Mouse (Mus musculus) cerebellum, adult 9-11 months (tissue): ENCODE data around the gene Usp20.

Experiments used
- DNase-seq: peaks from one replicate; pipeline ENCODE4 v3.0.0; 2022

The Usp20 gene

GRCm38 (mm10) chr2:31043856-31044255 lies 61.8 kb downstream of the Usp20 start:
- no peak for DNase-seq

- no peak for DNase-seq
These were observed 66.0 kb downstream of the Usp20 start for GRCm38 (mm10) chr2:31048037-31048436.

- DNase-seq, result no peak
These were observed 70.4 kb downstream of the Usp20 start for GRCm38 (mm10) chr2:31052441-31052840.

- DNase-seq, result no peak
These were observed 71.3 kb downstream of the Usp20 start for GRCm38 (mm10) chr2:31053426-31053825.

- DNase-seq, result no peak
These were observed 71.8 kb downstream of the Usp20 start for GRCm38 (mm10) chr2:31053851-31054340.

GRCm38 (mm10) chr2:31056070-31056469 lies 74.0 kb downstream of the Usp20 start:
- DNase-seq, result no peak

GRCm38 (mm10) chr2:31057549-31058177 lies 75.6 kb downstream of the Usp20 start:
- peak; percentile 84 for DNase-seq

GRCm38 (mm10) chr2:31058443-31058842 lies 76.4 kb downstream of the Usp20 start:
- DNase-seq, result no peak

GRCm38 (mm10) chr2:31060271-31060670 lies 78.2 kb downstream of the Usp20 start:
- DNase-seq, result no peak

GRCm38 (mm10) chr2:31060787-31061730 lies 79.0 kb downstream of the Usp20 start:
- peak; percentile 98 for DNase-seq

- peak; percentile 63 for DNase-seq
These were observed 80.0 kb downstream of the Usp20 start for GRCm38 (mm10) chr2:31061868-31062628.

- peak; percentile 96 for DNase-seq
These were observed 84.1 kb downstream of the Usp20 start for GRCm38 (mm10) chr2:31066019-31066789.

- DNase-seq, result no peak
These were observed 85.0 kb downstream of the Usp20 start for GRCm38 (mm10) chr2:31067059-31067595.

GRCm38 (mm10) chr2:31067696-31068245 lies 85.7 kb downstream of the Usp20 start:
- DNase-seq, result no peak

- DNase-seq, result peak; percentile 74
These were observed 86.4 kb downstream of the Usp20 start for GRCm38 (mm10) chr2:31068246-31069113.

- peak; percentile 61 for DNase-seq
These were observed 87.0 kb downstream of the Usp20 start for GRCm38 (mm10) chr2:31069114-31069445.

GRCm38 (mm10) chr2:31069506-31069905 lies 87.4 kb downstream of the Usp20 start:
- DNase-seq, result no peak
